Mouse (Mus musculus) effector memory CD4-positive, alpha-beta T cell, adult 5 months (primary cell): ENCODE results near the gene Spdye4c. TPM values are rescaled to one million over a fixed set of nuclear protein-coding genes. Genes with fewer than 3 reads are reported as not detected.

Experiments
- polyA plus RNA-seq: library from polyadenylated mRNA; unstranded; fragments of 100-300 nt; shearing (Covaris generic); gene quantifications from one replicate; pipeline ENCODE4 v1.2.1, GENCODE M21; 2017

Gene Spdye4c
- not detected for polyA plus RNA-seq

GRCm38 (mm10) chr2:128590909-128591308, at the start of gene Spdye4c:
Gene Spdye4c, plus strand, starts transcription at chr2:128591209.

Other genes with a start within 250 kb of the Spdye4c start
- 81.8 TPM for gene Anapc1, start 96.2 kb downstream of the Spdye4c start, polyA plus RNA-seq
- not detected for gene Mertk, start 107.7 kb downstream of the Spdye4c start, polyA plus RNA-seq
- gene Tmem87b, start 226.9 kb downstream of the Spdye4c start, polyA plus RNA-seq: 34.1 TPM